Mouse (Mus musculus) right cerebral cortex, adult 18-20 months (tissue): ENCODE results near the gene Endod1.

Source experiments
- DNase-seq: peaks from one replicate; pipeline ENCODE4 v3.0.0; 2022; ENCODE audit warnings: mixed read lengths

Endod1 gene

DNA sequence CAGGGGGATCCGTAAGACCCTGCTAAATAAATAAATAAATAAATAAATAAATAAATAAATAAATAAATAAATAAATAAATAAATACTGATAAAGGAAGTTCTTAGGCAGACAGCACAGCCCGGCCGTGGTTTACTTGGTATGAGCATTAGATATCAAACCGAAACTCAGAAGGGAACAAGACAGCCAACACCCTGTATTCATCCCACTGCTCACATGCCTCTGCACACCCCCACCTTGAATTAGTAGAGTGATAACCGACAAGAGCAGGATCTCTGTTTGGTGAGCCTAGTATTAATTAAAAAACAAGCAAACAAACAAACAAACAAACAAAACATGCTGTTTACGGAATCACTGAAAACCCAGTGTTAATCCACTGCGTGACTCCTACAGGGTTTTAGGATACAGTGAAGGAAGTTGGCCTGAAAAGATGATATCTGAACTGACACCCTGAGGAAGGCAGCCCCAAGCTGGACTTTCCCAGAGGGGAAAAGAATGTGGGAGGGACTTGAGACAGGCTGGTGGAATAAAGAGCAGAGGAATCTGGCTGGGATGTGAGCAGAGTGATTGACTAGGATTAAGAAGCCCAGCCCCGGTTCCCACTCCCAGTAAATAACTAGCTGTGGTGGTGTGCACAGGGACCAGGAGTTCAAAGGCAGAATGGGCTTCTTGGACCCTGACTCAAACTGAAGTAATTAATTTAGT is at the start of gene Endod1:
Gene Endod1 (minus strand): TSS at position 155 of the 703 bp plus-strand sequence.
- peak; percentile 23 for DNase-seq

DNA sequence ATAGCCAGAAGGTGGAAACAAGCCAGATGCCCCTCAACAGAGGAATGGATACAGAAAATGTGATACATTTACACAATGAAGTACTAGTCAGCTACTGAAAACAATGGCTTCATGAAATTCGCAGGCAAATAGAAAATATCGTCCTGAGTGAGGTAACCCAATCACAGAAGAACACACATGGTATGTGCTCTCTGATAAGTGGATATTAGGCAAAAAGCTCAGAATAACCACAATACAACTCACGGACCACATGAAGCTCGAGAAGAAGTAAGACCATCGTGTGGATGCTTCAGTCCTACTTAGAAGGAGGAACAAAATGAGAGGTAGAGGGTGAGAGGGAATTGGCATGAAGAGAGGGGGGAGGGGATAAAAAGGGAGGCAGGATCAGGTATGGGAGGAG is 27.8 kb upstream of the Endod1 start:
- DNase-seq = no peak

DNA sequence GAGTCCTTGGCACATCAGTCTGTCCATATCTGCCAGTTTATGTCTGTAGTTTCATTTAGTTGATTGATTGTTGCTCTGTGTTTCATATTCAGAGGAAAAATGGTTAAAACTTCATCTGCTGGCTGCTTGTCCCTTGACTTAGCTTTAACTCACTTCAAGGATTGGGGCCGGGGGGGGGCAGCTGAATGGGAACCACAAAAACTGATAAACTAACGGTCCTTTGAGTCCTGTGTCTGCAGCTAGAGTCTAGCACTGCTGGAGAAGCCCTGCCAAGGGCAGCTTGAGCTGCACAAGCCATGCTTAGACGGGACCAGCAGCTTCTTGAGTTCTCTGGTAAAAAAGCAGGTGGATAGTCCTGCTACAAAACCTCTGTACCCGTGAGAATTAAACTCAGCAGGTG is 26.7 kb upstream of the Endod1 start:
- no peak for DNase-seq

DNA sequence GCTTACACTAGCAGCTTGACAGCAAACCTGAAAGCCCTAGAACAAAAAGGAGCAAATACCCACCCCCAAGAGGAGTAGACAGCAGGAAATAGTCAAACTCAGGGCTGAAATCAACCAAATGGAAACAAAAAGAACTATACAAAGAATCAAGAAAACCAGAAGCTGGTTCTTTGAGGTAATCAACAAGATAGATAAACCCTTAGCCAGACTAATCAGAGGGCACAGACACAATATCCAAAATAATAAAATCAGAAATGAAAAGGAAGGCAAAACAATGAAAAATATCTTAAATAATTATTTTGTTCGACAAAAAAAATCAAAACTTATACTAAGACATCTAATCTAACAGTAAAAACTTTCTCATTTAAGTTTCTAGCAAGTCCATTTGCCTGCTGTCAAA is 24.7 kb upstream of the Endod1 start:
- DNase-seq = no peak

DNA sequence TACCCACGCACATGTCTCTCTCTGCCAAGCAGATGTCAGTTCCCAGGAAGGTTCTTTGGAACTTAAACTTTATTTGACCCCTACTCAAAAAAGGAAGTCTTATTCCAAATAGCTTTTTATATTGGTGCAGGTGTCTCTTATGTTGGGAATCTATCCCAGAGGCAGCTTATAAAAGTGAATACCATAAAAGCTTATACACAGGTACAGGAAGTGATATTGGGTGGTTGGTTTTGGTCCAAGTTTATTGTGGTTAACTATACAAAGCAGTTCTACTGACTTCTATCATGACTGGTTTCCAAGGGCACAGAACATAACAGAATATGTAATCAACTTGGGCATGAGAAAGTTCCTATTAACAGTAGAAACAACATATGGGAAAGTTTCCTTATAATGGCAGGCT is 20.8 kb upstream of the Endod1 start:
- DNase-seq = no peak

DNA sequence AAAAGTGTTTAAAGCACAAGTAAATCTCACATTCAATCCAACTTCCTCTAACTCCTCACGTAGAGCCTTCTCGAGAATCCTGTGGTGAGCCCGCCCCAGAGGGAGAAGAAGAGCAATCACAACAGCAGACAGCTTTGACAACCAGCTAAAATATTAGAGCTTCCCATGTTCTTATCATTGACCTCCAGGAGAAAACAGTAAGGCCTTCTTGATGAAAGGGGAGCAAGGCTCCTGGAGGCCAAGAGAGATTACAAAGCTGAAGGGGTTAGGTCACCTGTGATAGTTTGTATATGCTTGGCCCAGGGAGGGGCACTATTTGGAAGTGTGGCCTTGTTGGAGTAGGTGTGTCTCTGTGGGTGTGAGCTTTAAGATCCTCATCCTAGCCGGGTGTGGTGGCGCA is 19.1 kb upstream of the Endod1 start:
- DNase-seq = no peak

DNA sequence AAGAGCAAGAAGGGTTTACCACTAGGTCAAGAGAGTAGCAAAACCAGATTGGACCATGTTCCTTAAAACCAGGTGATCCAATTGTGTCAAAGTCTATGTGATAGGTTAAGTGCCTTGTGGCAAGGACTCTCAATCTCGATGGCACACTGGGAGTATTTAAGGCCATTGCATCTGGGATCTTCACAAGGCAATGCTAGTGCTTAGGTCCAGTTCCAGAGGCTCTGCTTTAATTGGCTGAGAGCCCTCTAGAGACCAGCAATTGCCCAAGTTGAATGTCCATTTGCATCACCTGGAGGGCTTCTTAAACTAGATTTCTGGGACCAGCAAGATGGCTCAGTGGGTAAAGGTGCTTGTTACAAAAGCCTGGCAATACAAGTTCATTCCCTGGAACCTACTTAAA is 17.6 kb upstream of the Endod1 start:
- DNase-seq = no peak

DNA sequence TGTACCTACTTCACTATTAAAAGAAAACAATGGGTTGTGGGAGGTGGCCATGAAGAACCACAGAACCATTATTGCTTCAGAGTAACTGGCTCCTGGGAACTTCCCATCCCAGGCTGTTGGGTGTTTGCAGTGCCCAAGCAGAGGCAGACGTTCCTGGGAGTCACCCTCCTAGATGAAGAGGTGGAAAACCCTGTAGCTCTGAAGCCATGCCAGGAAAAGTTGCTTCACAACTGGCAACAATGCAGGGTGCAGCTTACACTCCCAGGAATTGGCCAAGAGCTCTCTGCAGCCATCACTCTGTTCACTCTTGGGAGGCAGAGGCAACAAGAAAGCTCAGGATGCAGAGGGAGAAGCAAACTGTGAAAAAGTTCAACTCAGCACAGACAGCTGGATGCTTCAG is 16.8 kb upstream of the Endod1 start:
- no peak for DNase-seq

DNA sequence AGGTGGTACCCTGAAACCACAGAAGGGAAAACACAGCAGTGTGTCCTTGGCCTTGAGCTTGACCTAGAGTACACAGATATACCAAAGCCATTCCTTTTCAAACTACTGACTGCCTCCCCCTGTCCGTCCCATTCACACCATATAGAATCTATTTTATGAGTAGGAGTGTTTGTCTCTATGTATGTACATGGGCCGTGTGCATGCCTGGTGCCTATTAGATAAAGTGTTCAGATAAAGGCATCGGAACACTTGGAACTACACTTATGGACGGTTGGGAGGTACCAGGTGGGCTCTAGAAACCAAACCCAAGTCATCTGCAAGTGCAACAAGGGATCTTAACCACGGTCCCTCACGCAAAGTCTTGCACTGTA is 16.1 kb upstream of the Endod1 start:
- DNase-seq = no peak

DNA sequence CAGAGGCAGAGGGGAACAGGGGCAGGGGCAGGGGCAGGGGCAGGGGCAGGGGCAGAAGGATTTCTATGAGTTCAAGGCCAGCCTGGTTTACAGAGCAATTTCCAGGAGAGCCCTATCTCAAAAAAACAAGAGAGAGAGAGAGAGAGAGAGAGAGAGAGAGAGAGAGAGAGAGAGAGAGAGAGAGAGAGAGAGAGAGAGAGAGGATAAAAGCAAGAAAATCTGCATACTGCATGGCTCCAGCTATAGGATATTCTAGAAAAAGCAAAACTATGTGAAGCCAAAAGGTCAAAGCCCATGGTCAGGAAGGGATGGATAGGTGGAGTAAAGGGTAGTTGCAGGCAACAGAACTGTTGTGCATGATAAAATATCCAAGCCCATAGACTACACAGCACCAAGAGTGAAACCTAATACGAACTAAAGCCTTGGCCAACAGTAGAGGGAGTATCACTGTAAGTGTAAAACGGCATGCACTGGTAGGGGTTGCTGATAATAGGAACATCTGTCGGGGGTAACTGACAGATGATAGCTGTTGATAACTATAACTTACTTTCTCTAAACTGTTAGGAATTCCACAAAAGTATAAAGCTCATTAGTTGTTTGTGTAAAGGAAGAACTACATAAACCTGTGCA is 15.6 kb upstream of the Endod1 start:
- DNase-seq = no peak

DNA sequence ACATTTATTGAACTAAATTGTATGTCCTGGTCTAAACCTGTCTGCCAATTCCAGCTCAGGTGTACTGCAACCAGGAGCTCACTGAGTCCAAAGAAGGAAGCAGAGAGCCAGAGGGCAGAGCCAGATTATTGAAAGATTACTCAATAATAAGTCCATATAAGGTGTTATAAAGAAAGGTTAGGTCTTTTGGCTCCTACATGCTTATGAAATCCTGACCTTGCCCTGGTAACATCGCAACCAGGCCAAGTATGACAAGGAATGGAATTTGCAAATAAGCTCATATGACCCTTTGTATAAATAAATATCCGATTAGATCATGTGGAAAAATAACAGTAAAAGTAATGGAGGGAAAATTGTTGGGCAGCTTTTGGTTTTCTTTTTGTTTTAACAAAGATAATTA is 14.8 kb upstream of the Endod1 start:
- DNase-seq = no peak

DNA sequence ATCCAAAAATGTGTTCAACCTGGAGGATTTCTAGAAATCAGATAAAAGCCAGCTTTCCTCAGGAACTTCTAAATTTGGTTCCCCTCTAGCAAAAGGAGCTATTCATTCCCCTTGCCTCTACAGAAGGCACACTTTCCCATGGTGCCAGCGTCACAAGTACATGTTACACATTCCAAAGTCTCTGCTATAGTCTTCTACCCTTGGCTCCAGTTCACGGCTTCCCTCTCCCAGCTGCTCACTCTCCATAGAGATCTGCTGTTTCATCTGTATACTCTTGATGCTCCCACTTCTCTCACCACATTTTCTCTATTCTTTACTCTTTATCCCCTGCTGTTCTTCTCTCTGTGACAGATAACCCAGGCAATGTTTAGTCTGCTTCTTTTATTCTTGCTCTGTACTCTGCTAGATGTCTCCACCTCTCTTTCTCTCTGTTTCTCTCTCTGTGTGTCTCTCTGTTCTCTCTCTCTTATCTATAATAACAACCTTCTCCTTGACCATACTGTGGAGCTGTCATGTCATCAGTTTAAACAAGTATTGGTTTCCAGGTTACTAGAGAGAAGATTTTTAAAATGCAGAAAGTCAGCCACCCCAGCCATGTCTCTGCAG is 13.8 kb upstream of the Endod1 start:
- no peak for DNase-seq

DNA sequence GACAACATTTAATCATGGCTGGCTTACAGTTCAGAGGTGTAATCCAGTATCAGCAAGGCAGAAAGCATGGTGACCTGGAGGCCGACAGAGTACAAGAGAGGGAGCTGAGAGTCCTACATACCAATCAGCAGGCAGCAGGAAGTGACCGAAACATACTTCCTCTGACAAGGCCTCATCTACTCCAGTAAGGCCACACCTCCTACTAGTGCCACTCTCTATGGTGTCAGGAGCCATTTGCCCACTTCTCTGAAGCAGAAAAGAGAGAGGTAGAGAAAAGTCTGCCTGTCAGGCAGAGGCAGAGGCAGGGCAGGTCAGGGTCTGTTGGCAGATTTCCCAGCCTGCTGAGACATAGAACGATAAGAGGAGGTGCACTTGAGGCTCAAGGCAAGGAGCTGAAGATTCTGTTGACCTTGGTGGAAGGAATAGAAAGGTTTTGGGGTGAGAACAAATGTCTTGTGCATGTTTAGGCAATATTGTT is 10.6 kb upstream of the Endod1 start:
- DNase-seq = no peak

DNA sequence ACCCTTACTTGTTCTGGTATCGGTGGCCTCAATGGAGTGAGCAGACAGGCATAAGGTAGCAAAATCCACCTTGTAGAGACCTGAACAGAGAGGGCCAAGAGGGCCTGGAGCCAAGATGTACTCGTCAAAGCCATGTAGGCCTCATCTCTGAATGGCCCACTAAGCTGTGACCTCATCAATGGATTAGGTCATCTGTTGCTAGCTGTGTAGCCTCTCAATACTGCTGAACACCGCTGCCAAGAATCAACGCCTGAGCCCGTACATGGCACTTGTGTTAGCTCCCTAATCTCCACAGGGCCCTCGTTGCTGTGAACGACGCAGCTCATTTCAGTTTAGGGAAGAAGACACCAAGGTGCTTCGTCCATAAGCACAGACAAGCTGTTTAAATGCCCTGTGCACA is 10.0 kb upstream of the Endod1 start:
- DNase-seq = no peak

DNA sequence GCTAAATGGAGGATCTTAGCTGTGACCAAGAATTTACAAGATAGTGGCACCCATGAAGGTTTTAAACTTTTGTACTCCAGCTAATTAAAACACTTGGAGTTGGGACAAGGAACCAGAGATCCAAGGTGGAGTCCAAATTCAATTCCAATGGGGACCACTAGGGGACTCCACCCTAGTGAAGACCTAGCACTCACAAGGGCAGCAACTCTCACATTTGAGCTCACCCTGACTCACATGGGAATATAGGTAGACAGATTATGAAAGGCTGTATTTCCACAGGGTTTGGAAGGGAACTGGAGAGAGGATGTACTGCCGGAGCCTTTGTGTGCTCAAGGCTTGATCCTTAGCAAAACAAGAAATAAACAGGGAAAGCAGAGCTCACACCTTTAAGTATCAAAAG is 9.0 kb upstream of the Endod1 start:
- no peak for DNase-seq

DNA sequence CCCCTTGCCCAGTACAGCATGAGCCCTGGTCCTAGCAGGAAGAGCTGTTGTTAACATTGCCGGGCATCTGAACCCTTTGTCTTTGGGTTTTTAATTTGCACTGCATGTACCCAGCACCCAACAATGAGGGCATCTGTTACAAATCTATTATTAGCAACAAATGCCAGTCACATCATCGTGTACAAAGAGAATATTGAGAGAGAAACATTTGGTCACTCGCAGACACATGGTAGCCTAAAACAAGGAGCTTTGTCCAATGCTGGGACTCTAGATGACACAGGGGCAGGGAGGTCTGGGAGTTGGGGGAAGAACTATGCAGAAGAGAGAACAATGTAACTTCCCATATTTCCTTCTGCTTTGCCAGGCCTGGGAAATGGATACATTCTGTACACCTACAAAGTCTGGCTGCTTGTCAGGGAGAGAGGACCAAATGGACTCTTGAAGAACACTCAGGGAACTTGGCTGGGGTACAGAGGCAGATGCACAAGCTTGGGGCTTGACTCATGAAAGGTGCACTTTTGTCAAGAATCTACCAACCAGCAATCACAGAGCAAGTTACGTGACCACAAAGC is 7.8 kb upstream of the Endod1 start:
- DNase-seq = peak; percentile 30

DNA sequence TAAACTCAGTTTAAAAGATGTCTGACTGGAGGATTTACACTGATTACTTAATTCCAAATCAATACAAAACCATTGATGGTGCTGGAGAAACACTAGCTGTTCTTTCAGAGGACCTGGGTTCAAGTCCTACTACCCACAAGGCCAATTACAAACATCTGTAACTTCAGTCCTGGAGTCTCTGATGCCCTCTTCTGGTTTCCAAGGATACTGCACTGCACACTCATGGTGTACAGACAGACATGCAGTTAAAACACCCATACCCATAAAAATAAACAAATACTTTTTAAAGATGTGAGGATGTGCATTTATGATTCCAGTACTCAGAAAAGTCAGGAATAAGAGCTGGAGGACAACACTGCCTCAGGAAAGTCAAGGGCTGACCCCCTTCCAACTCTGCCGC is 6.7 kb upstream of the Endod1 start:
- no peak for DNase-seq

DNA sequence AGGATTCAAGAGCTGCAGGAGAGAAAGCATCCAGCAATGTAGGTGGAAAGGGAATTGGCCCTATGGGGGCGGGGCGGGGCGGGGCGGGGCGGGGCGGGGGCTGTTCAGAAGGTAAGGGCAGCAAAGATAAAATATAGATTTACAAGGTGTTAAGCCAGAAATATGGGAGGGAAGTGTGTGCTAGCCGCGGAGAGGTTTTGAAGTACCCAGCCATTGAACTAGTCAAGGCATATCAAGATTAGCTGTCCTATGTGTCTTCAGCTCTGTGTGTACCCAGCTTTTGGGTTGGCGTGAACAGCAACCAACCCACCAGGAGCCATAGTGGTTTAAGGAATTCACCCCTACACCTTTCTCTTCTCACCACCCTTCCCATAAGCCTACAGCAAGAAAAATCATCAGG is 5.5 kb upstream of the Endod1 start:
- no peak for DNase-seq

DNA sequence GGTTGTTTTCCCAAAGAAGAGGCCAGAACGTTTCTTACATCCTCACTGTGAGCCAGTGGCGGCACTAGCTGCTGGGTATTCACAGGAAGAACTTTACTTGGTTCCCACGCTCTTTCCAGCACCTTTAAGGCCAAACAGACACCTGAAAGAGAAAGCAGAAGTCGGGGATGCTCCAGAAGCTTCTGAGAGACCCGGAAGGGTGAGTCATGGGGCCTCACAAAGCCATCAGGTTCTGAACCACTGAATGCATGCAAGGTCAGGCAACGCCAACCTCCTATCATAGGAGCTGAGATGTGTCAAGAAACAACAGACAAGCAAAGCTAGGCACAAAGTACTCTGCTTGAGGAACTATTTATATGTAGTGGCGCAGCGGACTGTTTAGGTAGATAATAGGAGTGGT is 4.4 kb upstream of the Endod1 start:
- DNase-seq = no peak

DNA sequence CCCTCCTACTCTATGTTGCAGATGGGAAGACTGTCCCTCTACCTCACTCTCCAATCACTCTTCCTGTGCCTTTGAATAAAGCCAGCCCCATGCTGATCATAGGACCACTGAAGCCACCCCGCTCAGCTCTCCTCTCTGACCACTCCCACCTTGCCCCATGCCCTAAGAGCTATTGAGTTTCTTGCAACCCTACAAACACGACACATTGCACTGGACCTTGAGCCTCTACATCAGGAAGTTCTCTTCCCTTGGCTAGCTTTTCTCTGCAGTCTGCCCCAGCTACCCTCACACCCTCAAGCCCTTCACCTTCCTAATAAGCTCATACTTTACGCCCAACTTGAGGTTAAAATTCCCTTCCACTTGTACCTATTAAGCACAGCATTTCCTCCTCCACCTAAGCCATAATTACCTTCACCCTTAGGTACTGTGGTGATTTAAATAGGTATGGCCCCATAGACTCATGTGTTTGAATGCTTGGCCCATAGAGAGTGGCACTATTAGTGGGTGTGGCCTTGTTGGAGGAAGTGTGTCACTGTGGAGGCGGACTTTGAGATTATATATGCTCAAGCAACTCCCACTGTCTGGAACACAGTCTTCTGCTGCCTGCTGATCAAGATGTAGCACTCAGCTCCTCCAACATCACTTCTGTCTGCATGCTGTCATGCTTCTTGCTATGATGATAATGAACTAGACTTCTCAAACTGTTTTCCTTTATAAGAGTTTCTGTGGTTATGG is 2.0 kb upstream of the Endod1 start:
- no peak for DNase-seq

DNA sequence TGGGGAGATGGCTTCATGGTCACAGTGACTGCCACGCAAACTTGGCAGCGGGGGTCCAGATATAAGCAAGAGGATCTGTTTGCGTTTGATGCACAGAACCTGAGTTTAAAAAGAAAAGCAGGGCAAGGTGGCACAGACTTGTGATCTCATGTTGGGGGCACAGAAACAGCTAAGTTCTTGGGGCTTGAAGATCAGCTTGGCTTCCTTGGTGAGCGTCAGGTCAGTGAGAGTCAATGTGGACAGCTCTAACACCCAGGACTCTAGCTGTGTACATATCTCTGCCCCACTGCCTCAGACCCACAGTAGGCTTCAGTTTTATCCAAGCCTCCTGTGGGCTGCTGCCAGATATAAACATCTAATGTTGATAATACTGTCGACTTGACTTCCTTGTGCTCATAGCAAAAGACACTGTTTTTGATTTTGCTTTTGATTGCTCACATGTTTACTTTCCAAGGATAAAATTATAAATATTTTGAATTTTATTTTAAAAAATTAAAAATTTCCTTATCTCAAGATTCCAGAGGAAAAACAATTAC is 1.0 kb upstream of the Endod1 start:
- no peak for DNase-seq

DNA sequence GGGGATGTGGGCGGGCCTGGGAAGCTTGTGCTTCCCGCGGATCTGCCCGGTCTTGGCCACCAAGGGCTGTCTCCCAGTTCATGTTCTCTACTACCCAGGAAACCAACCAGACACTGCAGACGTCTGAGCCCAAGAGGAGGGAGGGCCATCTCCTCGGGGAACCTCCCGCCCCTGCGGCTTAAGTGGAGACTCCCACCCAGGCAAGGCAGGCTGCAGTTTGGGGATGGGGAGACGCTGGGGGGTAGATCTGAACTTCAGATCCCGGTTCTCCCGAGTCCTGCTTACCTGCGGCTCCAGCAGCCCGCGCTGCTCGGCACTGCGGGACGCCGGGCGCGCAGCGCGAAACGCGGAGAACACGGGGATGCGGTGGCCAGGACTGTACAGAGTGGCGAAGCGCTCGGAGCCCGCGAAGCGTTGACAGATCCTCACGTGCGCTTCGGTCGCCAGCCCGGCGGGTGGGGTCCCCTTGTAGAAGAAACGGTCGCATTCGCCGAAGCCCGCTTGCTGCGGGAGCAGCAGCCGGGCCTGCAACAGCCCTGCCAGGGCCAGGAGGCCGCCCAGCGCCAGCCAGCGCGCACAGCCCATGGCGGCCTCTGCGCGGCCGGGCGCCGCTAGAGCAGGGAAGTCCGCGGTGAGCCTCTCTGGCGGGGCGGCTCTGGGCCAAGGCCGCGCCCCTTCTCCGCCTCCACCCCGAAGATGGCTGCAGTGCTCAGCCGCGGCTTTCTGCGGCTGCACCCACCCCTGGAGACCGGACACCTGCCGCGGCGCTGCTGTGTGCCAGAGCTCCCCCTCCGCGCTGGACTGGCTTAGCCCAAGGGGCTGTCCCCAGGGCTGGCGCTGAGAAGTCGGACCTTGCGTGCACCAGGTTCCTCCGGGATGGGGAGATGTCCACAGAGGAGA is 671 bp downstream of the Endod1 start:
- peak; percentile 90 for DNase-seq
